Mouse (Mus musculus) kidney, postnatal 14 days (tissue): ENCODE results near the gene Spryd3.
"Not testable (repeated sequence)": the region's sequence is repeated elsewhere in the genome, so short reads cannot be mapped to it uniquely, and the experiment has no call there.

Experiments
- DNase-seq: peaks from one replicate; pipeline ENCODE4 v3.0.0; 2022; ENCODE audit warnings: mixed read lengths

Spryd3 gene

DNA sequence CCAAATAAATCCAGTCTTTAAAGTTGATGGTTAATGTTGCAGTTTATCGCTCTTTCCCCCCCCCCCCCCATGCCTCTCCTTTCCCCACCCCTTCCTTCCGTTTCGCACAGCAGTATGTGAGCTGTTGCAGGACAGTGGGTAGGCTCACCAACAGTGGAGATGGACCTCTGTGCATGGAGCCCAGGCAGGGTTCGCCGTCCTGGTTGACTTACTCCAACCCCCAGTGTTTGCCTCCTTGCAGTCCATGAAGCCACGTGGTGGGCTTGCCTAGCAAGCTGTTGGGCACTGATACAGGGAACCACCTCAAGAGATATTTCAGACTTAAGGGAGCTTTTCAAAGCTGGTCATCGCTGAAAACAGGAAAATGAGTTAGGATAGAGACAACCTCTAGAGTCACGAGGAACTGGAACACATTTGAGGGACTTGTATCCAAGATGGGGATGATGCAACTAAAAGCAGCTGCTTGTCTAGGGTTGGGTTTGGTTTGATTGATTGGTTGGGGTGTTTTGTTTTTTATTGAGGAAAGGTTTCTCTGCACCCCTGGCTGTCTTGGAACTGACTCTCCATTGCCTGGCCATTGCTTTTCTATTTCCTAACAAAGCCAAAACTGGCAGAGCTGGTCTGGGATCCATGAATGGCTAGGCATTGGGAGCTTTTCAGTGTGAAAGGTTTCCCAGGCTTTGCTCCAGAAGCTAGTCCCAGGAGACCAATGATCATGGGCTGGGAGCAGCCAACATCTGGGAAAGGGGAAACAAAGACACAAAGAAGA, 38.7 kb downstream of the Spryd3 start:
- DNase-seq: no peak

GRCm38 (mm10) chr15:102094988-102095387, 41.0 kb downstream of the Spryd3 start:
- DNase-seq: no peak

DNA sequence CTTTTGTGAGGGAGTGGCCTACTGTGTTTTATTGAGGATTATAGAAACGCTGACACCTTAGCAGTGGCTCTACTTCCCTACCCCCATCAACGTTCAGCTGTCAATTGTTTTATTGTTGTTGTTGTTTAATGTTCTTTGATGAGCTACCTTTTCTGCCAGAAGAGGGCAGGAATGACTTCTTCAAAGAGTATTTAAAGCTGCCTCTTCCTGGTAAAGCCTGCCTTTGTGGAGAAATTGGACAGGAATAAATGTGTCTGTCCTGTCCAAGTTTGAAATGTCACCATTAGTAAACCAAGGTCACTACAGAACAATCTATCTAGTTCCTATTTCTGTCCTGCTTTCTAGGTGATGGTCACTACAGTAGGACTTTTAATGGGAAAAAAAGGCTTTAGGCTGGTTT, 41.9 kb downstream of the Spryd3 start:
- DNase-seq: no peak

- DNase-seq: no peak
Measured at GRCm38 (mm10) chr15:102092222-102092621, 43.8 kb downstream of the Spryd3 start.

- DNase-seq: no peak
Measured at GRCm38 (mm10) chr15:102091688-102092087, 44.3 kb downstream of the Spryd3 start.

DNA sequence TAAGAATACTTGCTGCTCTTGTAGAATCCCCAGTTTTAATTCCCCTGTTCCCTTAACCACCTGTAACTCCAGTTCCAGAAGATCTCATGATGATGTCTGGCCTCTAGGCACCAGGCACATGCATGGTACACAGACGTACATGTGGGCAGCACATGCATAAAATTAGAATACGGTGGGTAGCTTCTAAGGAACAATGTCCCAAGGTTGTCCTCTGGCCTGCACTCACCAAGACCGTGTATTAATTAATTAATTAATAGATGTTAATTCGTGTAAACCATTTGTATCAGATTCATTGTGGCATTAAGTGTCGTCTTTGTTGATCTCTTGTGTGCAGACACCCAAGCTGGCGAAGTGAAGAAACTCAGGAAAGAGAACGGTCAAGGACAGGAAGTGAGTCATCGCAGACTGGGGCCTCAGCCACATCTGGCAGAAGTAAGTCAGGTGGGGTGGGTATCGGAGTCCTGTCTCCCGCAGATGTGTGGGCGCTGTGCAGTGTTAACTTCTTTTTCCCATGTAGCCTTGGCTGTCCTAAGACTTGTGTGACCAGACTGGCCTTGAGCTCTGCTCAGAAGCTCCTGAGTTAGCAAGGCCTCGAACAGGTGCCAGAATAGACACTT, 44.9 kb downstream of the Spryd3 start:
- no peak for DNase-seq

DNA sequence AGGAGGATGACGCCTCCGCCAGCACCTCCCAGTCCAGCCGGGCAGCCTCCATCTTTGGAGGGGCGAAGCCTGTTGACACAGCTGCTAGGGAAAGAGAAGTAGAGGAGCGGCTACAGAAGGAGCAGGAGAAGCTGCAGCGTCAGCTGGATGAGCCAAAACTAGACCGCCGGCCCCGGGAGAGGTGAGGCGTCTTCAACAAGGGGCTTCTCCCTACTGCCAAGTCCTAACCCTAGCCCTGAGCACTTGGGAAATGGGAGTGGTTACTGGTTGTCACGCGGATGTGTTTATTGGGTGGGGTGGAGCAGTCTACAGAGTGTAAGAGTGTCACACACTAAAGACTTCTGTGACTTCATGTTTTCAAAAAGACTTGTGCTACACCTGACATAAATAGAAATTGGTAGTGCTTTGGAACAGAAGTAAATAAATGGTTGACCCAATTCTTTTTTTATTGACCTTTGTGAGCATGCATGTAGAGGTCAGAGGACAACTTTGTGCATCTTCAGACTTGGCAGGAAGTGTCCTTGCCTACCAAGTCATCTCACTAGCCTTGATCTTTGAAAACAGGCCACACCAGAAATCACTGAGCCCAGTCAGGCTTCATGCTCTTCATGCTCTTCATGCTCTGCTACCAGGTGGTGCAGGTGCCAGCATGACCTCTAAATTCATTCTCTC, 46.0 kb downstream of the Spryd3 start:
- DNase-seq: no peak

DNA sequence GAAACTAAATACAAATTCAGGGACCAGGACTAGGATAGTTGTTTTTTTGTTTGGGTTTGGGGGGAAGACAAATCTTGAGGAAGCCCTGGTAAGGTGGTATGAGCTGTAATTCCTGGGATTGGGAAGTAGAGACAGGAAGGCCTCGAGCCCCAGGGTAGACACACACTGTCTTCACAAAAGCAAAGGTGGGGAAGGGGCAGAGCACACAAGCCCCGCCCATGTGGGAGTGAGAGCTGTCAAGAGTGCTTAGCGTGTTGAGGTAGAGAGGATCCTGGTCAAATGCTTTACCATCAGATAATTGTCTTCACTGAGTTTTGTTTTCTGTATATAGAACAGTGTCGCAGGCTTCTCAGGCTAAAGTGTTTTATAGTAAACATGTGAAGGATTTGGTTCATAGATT, 53.0 kb downstream of the Spryd3 start:
- no peak for DNase-seq

GRCm38 (mm10) chr15:102082148-102082547, 53.9 kb downstream of the Spryd3 start:
- DNase-seq: peak; percentile 46

DNA sequence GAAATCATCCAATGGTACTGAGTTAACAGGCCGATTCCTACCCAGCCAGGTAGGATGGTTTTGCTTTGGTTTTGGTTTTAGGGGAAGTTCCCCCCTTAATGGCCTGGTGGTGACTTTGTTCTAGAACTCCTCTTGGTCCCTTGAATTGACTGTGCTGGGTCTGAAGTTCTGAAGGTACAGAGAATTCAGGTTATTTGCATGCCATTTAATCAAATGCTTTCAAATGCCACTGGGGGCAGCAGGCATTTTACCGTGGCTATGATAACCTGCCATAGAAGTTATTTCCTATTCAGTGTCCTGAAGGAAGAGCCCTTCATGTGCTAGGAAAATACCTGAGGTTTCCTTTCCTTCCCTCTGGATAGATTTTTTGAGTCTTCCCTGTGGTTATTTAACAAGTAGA, 55.6 kb downstream of the Spryd3 start:
- no peak for DNase-seq

- DNase-seq: not testable (repeated sequence)
Measured at GRCm38 (mm10) chr15:102079924-102080323, 56.1 kb downstream of the Spryd3 start.

- no peak for DNase-seq
Measured at GRCm38 (mm10) chr15:102079221-102079620, 56.8 kb downstream of the Spryd3 start.

- DNase-seq: no peak
Measured at GRCm38 (mm10) chr15:102077111-102077677, 58.8 kb downstream of the Spryd3 start.

DNA sequence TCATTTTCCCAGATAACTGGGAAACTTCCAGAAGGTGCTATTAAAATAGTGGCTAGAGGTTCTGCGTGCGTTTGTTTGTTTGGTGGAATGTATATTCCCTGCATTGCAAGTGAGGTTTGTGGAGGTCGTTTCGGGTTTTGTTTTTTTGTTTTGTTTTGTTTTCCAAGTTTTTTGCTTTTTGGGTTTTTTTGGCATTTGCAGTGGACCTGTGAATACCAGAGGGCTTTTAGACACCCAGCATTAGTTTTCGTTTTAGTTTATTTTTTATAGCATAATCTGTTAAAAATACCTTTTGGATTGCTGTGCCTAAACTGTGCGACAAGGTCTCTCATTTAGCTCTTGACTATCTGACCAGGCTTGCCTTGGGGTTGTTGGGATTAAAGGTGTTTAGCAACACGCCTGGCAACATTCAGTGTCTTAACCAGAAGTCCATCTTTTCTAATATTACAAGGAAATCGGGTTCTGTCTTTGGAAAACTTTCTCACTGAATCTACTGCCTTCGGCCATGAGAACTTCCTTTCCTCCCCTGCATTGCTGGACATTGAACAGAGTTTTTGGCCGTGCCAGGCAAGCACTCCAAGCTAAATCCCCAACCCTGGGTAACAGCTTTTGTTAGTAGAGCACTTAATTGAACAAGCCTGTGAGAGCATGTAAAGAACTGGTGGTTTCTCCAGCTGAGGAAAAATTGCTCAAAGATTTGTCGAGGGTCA, 61.0 kb downstream of the Spryd3 start:
- no peak for DNase-seq

DNA sequence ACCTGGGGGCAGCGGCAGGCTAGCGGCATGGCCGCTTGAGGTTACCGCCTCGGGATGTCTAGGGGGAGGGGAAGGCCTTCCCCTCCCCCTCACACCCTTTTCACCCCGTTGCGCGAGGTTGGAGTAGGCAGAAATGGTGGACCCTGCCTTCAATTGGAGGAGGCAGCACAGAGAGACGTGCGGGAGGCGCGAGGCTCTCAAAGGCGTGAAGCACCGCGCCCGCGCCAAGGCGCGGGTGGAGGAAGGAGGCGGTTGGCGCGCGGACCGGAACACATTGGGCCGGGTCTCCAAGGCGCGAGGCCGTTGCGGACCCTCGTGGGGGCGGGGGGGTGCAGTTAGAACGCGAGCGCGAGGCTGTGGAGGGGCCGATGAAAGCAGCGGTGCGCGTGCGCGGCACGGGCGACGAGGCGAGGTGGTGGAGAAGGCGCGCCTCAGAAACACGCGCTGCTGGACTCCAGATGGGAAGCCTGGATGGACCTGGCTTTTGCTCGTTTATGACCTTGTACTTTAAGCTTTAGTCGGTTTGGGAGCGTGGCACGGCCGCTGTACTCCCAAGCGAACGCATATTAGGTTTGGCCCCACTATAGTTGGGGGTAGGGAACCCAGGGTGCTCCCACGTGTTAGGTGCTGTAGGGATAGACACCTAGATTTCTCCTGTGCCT, 61.8 kb downstream of the Spryd3 start:
- DNase-seq: peak; percentile 77

DNA sequence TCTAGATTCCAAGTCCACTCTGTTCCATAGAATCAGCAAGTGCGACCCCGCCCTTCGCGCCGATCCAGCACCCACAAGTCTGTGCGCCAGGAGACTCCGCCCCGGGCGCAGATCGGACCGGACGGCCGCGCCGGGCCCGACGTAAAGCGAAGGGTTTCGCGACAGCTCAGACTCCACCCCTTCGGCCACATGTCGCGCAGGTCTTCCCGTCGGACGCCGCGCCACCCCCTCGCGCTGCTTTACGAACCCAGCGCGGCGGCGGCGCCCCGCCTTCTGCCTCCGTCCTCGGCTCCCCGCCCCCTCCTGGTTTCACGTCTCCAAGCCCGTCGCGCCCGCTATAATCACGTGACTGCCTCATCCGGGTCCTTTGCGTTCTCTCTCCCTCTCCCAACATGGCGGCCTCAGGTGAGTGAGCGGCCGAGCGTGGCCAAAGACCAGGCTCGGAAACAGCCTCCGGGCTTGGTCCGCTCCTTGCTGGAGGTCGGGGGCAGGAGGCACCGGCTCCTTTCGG, 62.4 kb downstream of the Spryd3 start, which contains the start of gene Eif4b:
Eif4b (plus strand) TSS at position 215 of the 511 bp plus-strand sequence.
- DNase-seq: peak; percentile 100

DNA sequence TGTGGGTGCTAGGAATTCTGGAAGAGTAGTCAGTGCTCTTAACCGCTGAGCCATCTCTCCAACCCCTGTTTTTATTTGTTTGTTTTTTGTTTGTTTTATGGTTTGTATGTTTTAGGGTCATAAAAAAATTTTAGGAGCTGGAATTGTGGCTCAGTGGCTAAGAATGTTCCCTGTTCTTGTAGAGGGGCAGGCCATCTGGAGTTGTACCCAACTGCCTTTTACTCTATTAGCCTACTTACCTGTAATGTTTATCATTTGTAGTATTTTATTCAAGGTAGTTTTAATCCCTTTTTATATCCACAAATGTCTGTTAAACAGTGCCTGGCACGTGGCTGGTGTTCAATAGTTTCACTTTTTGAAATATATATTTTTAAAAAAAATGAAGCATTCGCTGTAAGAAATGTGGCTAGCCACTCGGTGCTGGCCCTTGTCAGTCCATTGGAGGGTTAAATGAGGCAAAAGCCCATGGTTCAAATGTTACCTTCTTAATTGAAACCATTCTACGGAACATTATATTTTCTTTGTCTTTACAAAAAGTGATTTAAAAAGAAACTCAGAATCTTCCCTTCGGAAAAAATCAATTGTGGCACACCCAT, 63.0 kb downstream of the Spryd3 start:
- DNase-seq: no peak

DNA sequence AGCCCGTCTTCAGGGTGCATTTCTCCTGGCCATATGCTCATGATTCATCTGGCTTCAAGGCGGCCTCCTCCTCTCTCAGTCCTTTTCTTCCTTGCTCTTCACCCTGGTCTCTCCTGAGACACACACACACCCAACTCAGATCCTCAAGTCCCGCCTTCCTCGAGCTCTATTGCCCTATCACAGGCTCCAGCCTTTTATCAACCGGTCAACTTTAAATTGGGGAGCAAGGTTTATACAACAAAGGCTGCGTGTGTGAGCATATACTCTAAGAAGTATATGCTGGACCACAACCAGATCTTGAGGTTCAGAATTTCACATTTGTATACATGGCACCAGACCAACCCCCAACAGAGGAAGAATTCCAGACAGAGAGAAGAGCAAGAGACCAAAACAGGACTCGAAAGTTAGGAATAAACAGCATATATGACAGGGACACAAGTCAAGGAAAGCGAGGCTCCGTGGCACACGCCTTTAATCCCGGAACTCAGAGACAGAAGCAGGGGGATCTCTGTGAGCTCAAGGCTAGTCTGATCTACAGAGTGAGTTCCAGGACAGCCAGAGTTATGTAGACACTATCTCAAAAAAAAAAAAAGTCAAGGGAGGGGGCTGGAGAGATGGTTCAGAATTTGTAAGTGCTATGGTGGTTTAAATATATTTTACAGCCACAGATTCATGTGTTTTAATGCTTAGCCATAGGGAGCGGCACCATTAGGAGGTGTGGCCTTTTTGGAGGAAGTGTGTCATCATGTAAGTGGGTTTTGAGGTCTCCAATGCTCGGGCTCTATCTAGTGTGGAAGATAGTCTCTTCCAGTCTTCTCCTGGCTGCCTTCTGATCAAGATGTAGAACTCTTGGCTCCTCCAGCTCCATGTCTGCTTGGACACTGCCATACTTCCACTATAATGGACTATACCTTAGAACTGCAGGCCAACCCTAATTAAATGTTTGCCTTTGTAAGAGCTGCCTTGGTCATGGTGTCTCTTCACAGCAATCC, 65.3 kb downstream of the Spryd3 start:
- no peak for DNase-seq
